Mouse (Mus musculus): Measurements from ENCODE around the gene Camta1.

- no peak for TF ChIP-seq CTCF (IDR thresholded peaks at IDR 0.05; ENCODE audit: low read depth, low read length)
- no peak for TF ChIP-seq POLR2A (IDR thresholded peaks at IDR 0.05; ENCODE audit: extremely low read depth, insufficient read depth, low read length)
These were observed 694.7 kb downstream of the Camta1 start for GRCm38 (mm10) chr4:151166969-151167368.

All from liver, adult 2 months (tissue).